ENCODE assay signal across 8 mouse cellular contexts in the genomic region with DNA sequence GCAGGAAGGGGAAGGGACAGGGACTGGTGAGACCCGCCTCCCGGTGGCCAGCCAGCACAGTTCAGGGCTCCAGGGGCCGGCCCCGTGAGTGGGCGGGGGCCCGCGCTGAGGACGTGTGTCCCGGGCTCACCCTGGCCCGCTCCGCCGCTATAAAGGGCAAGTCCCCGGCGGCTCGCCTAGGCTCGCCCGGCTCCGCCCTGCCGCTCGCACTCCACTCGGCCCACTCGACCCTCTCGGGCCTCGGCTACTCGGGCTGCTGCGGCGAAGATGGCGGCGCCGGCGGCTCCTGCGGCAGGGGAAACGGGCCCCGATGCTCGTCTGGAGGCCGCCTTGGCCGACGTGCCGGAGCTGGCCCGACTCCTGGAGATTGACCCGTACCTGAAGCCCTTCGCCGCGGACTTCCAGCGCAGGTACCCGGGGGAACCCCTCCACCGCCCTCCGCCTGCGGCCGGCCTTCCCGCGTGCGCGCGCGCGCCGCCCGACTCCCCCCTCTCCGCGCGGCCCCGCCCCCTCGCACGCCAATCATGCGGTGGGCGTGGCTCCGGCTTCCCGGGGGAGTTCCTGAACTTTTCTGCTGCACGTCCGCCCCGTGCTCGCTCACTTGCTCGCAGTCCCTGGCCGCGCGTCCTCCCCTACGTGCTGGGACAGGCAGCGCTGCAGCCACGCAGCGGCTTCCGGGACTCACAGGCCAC. TPM values are rescaled to one million over a fixed set of nuclear protein-coding genes. Genes with fewer than 3 reads are reported as not detected.
DNase-seq lines count a peak whose midpoint lies in the region; ATAC-seq and TF ChIP-seq lines count a peak whose summit lies in the region.

A gene (plus strand): TSS at position 64 of the 692 bp plus-strand sequence.

- peak within 1 kb of the TSS; percentile 85 for H3K9ac ChIP-seq in forebrain, embryonic 11.5 days (ENCODE audit: low read length)
- H3K9ac ChIP-seq in heart, embryonic 15.5 days, result peak within 1 kb of the TSS; percentile 77
- peak within 1 kb of the TSS; percentile 77 for H3K9ac ChIP-seq in liver, embryonic 13.5 days
- peak within 1 kb of the TSS; percentile 49 for H3K9ac ChIP-seq in stomach, embryonic 14.5 days (replicated peaks; ENCODE audit: low read depth, low read length)

- H3K27ac ChIP-seq in forebrain, embryonic 11.5 days (ENCODE audit: low read depth, low read length), result peak within 1 kb of the TSS; percentile 68
- peak within 1 kb of the TSS; percentile 95 for H3K27ac ChIP-seq in heart, embryonic 15.5 days
- H3K27ac ChIP-seq in liver, embryonic 13.5 days, result peak within 1 kb of the TSS; percentile 79
- H3K27ac ChIP-seq in stomach, embryonic 14.5 days (ENCODE audit: low read length), result peak within 1 kb of the TSS; percentile 89

- peak; percentile 98 for ATAC-seq in forebrain, embryonic 11.5 days (replicated peaks; ENCODE audit: low FRiP score)
- ATAC-seq in heart, embryonic 15.5 days (replicated peaks; ENCODE audit: insufficient number of reproducible peaks, insufficient read depth, low FRiP score, low read depth), result peak; percentile 98
- peak; percentile 94 for ATAC-seq in liver, embryonic 13.5 days (ENCODE audit: low read depth)
- ATAC-seq in stomach, embryonic 14.5 days (ENCODE audit: insufficient number of reproducible peaks, insufficient read depth, low FRiP score, low read depth), result peak; percentile 98

- no peaks in the 10 kb centered on the region for H3K9me3 ChIP-seq in E14TG2a.4 (ENCODE audit: low read length)
- no peaks in the 10 kb centered on the region for H3K9me3 ChIP-seq in forebrain, embryonic 11.5 days (ENCODE audit: control insufficient read depth, low read length)
- H3K9me3 ChIP-seq in heart, embryonic 15.5 days (replicated peaks), result no peaks in the 10 kb centered on the region
- H3K9me3 ChIP-seq in liver, embryonic 13.5 days (replicated peaks), result no peaks in the 10 kb centered on the region
- H3K9me3 ChIP-seq in stomach, embryonic 14.5 days (ENCODE audit: control insufficient read depth, low read depth, low read length), result no peaks in the 10 kb centered on the region

- peak within 1 kb of the TSS; percentile 81 for H3K4me3 ChIP-seq in E14TG2a.4 (replicated peaks; ENCODE audit: low read length)
- peak within 1 kb of the TSS; percentile 59 for H3K4me3 ChIP-seq in forebrain, embryonic 11.5 days (ENCODE audit: low read depth, low read length)
- H3K4me3 ChIP-seq in heart, embryonic 15.5 days, result peak within 1 kb of the TSS; percentile 66
- H3K4me3 ChIP-seq in liver, embryonic 13.5 days (replicated peaks), result peak within 1 kb of the TSS; percentile 72
- peak within 1 kb of the TSS; percentile 50 for H3K4me3 ChIP-seq in stomach, embryonic 14.5 days (ENCODE audit: low read depth, low read length)

- H3K36me3 ChIP-seq in E14TG2a.4 (ENCODE audit: insufficient read depth, low read length), result no peaks in the 10 kb centered on the region
- no peaks in the 10 kb centered on the region for H3K36me3 ChIP-seq in forebrain, embryonic 11.5 days (ENCODE audit: control insufficient read depth, insufficient read depth, low read length)
- H3K36me3 ChIP-seq in heart, embryonic 15.5 days, result no peaks in the 10 kb centered on the region
- no peaks in the 10 kb centered on the region for H3K36me3 ChIP-seq in liver, embryonic 13.5 days
- no peaks in the 10 kb centered on the region for H3K36me3 ChIP-seq in stomach, embryonic 14.5 days (ENCODE audit: control insufficient read depth, insufficient read depth, low read length)

- 0% methylated on average over 54 of the region's 82 CpGs for WGBS in forebrain, embryonic 11.5 days
- WGBS in heart, embryonic 15.5 days, result 1% methylated on average over 79 of the region's 82 CpGs
- WGBS in liver, embryonic 13.5 days (ENCODE audit: insufficient replicate concordance), result under 1% methylated on average over 59 of the region's 82 CpGs
- under 1% methylated on average over 67 of the region's 82 CpGs for WGBS in stomach, embryonic 14.5 days

- TF ChIP-seq CTCF in E14TG2a.4 (conservative IDR thresholded peaks at IDR 0.05; ENCODE audit: low read length), result no peak

- peaks cover 13% of the 10 kb centered on the region for H3K4me1 ChIP-seq in E14TG2a.4 (replicated peaks; ENCODE audit: low read depth, low read length)
- H3K4me1 ChIP-seq in forebrain, embryonic 11.5 days (replicated peaks; ENCODE audit: control insufficient read depth, insufficient read depth, low read length), result no peaks in the 10 kb centered on the region; the same call in 1 of the 2 replicates
- H3K4me1 ChIP-seq in heart, embryonic 15.5 days (replicated peaks), result peaks cover 3% of the 10 kb centered on the region; the same call in 1 of the 2 replicates
- H3K4me1 ChIP-seq in liver, embryonic 13.5 days (replicated peaks), result 0 out of 2 replicates have a peak, but pooled peaks cover 7% of the 10 kb centered on the region
- no peaks in the 10 kb centered on the region for H3K4me1 ChIP-seq in stomach, embryonic 14.5 days (ENCODE audit: control insufficient read depth, insufficient read depth, low read length)

- peak; percentile 75 for DNase-seq in c-Kit-positive CD71-positive TER-119-negative erythroid progenitor cells, embryonic 14.5 days (ENCODE audit: low read depth)
- peak; percentile 97 for DNase-seq in forebrain, embryonic 11.5 days (ENCODE audit: low spot score)
- DNase-seq in kidney, postnatal 25 days, result peak; percentile 94 to 98
- DNase-seq in liver, embryonic 13.5 days, result peak; percentile 80
- DNase-seq in natural killer cell, adult 2 months (ENCODE audit: low spot score in 2 of 2), result peak; percentile 90 to 92

- peak within 1 kb of the TSS; percentile 61 for H3K4me2 ChIP-seq in forebrain, embryonic 11.5 days (ENCODE audit: low read depth, low read length, severe bottlenecking)
- peak within 1 kb of the TSS; percentile 59 for H3K4me2 ChIP-seq in heart, embryonic 15.5 days
- H3K4me2 ChIP-seq in liver, embryonic 13.5 days, result peak within 1 kb of the TSS; percentile 76
- peak within 1 kb of the TSS; percentile 43 for H3K4me2 ChIP-seq in stomach, embryonic 14.5 days (replicated peaks; ENCODE audit: low read depth, low read length)

- H3K27me3 ChIP-seq in E14TG2a.4 (ENCODE audit: insufficient read depth, low read length), result 0 out of 2 replicates have a peak, but pooled peaks cover 2% of the 10 kb centered on the region
- H3K27me3 ChIP-seq in forebrain, embryonic 11.5 days (ENCODE audit: control insufficient read depth, insufficient read depth, low read length), result no peaks in the 10 kb centered on the region
- H3K27me3 ChIP-seq in heart, embryonic 15.5 days, result no peaks in the 10 kb centered on the region
- H3K27me3 ChIP-seq in liver, embryonic 13.5 days, result no peaks in the 10 kb centered on the region
- H3K27me3 ChIP-seq in stomach, embryonic 14.5 days (ENCODE audit: control insufficient read depth, insufficient read depth, low read length), result no peaks in the 10 kb centered on the region

RNA-seq across cellular contexts. Expression of the gene that starts here (rescaled TPM):
- 26.0 and 26.3 TPM in 2 replicates for polyA plus RNA-seq in forebrain, embryonic 11.5 days (2014; fragmentation: Nextera tagmentation; extraction: Ambion mirVana)
- polyA plus RNA-seq in heart, embryonic 15.5 days (2015; fragmentation: Nextera tagmentation; extraction: Ambion mirVana), result 61.8 and 73.2 TPM in 2 replicates
- polyA plus RNA-seq in liver, embryonic 13.5 days (2015; fragmentation: Nextera tagmentation; extraction: Ambion mirVana), result 6.3 and 8.1 TPM in 2 replicates
- 23.2 and 29.6 TPM in 2 replicates for polyA plus RNA-seq in stomach, embryonic 14.5 days (2014; fragmentation: Nextera tagmentation; extraction: Ambion mirVana)

Comparison
In these comparisons a context has a peak if more than half of its experiments do, and no peak if none do; other contexts are left out.
1. Peak in every context shown above with its lines: DNase-seq, ATAC-seq, H3K4me3 ChIP-seq and H3K27ac ChIP-seq.